Mouse (Mus musculus) B cell, adult 2 months (primary cell): ENCODE results near the gene Chd3.

Experiments used
- DNase-seq, 2 experiments: peaks; one replicate each; pipeline ENCODE4 v3.0.0; 2022

The Chd3 gene

GRCm38 (mm10) chr11:69364376-69364775 lies 4.8 kb downstream of the Chd3 start:
- DNase-seq, result no peak

- no peak for DNase-seq
Observed at GRCm38 (mm10) chr11:69362479-69362878, 6.7 kb downstream of the Chd3 start.

- no peak for DNase-seq
Observed at GRCm38 (mm10) chr11:69362021-69362420, 7.2 kb downstream of the Chd3 start.

- DNase-seq, result no peak
Observed at GRCm38 (mm10) chr11:69357690-69358089, 11.5 kb downstream of the Chd3 start.

GRCm38 (mm10) chr11:69356544-69356943 lies 12.7 kb downstream of the Chd3 start:
- DNase-seq, result no peak

GRCm38 (mm10) chr11:69346441-69346840 lies 22.8 kb downstream of the Chd3 start:
- DNase-seq, result no peak

- DNase-seq, result peak; percentile 68 to 80
Observed at GRCm38 (mm10) chr11:69340161-69341131, 28.8 kb downstream of the Chd3 start, which contains the start of gene Rnf227. Rnf227 (plus strand) TSS chr11:69340461.

GRCm38 (mm10) chr11:69334796-69335195 lies 34.4 kb downstream of the Chd3 start:
- DNase-seq, result no peak

GRCm38 (mm10) chr11:69333922-69334321 lies 35.3 kb downstream of the Chd3 start:
- DNase-seq, result peak in 1 of 2 experiments; percentile 13

- DNase-seq, result peak; percentile 17
Observed at GRCm38 (mm10) chr11:69332713-69333253, 36.4 kb downstream of the Chd3 start.

- DNase-seq, result peak; percentile 72 to 75
Observed at GRCm38 (mm10) chr11:69331929-69332405, 37.2 kb downstream of the Chd3 start.

GRCm38 (mm10) chr11:69331152-69331551 lies 38.1 kb downstream of the Chd3 start:
- no peak for DNase-seq

GRCm38 (mm10) chr11:69328517-69328916 lies 40.7 kb downstream of the Chd3 start:
- no peak for DNase-seq

- no peak for DNase-seq
Observed at GRCm38 (mm10) chr11:69327648-69328047, 41.6 kb downstream of the Chd3 start.

- DNase-seq, result peak; percentile 12 to 15
Observed at GRCm38 (mm10) chr11:69327157-69327442, 42.1 kb downstream of the Chd3 start.

GRCm38 (mm10) chr11:69326408-69327156 lies 42.6 kb downstream of the Chd3 start:
- no peak for DNase-seq

GRCm38 (mm10) chr11:69325628-69326407 lies 43.4 kb downstream of the Chd3 start, which contains the start of gene Kcnab3:
Kcnab3 (plus strand) TSS chr11:69326258.
- peak; percentile 87 to 89 for DNase-seq

GRCm38 (mm10) chr11:69324749-69325148 lies 44.5 kb downstream of the Chd3 start:
- DNase-seq, result no peak

- DNase-seq, result peak; percentile 98
Observed at GRCm38 (mm10) chr11:69323667-69324111, 45.5 kb downstream of the Chd3 start, which contains the start of the genes Cntrob and Trappc1. Cntrob (minus strand) TSS chr11:69323775. Trappc1 (plus strand) TSS chr11:69323980.

- no peak for DNase-seq
Observed at GRCm38 (mm10) chr11:69322693-69323471, 46.3 kb downstream of the Chd3 start.

- DNase-seq, result no peak
Observed at GRCm38 (mm10) chr11:69322010-69322409, 47.2 kb downstream of the Chd3 start.
